Mouse (Mus musculus): ENCODE results near the gene Wdr27. TPM values are rescaled to one million over a fixed set of nuclear protein-coding genes. Genes with fewer than 3 reads are reported as not detected.

The Wdr27 gene
- total RNA-seq, 2 experiments from 2014 or later, result 1.2 to 2.4 TPM

- DNase-seq (ENCODE audit: extremely low spot score in 1 of 2, low spot score in 1 of 2), result no peak
These were observed 95.2 kb downstream of the Wdr27 start for GRCm38 (mm10) chr17:14847709-14848108.

- DNase-seq (ENCODE audit: extremely low spot score in 1 of 2, low spot score in 1 of 2), result no peak
These were observed 96.1 kb downstream of the Wdr27 start for GRCm38 (mm10) chr17:14846880-14847279.

- no peak for DNase-seq (ENCODE audit: extremely low spot score in 1 of 2, low spot score in 1 of 2)
These were observed 116.2 kb downstream of the Wdr27 start for GRCm38 (mm10) chr17:14826715-14827295.

GRCm38 (mm10) chr17:14824938-14825337 lies 118.0 kb downstream of the Wdr27 start:
- no peak for DNase-seq (ENCODE audit: extremely low spot score in 1 of 2, low spot score in 1 of 2)

- no peak for DNase-seq (ENCODE audit: extremely low spot score in 1 of 2, low spot score in 1 of 2)
These were observed 125.0 kb downstream of the Wdr27 start for GRCm38 (mm10) chr17:14817975-14818374.

- DNase-seq (ENCODE audit: extremely low spot score in 1 of 2, low spot score in 1 of 2), result no peak
These were observed 126.9 kb downstream of the Wdr27 start for GRCm38 (mm10) chr17:14816107-14816506.

- DNase-seq (ENCODE audit: extremely low spot score in 1 of 2, low spot score in 1 of 2), result no peak
These were observed 127.7 kb downstream of the Wdr27 start for GRCm38 (mm10) chr17:14815304-14815703.

- no peak for DNase-seq (ENCODE audit: extremely low spot score in 1 of 2, low spot score in 1 of 2)
These were observed 130.3 kb downstream of the Wdr27 start for GRCm38 (mm10) chr17:14812631-14813030.

- no peak for DNase-seq (ENCODE audit: extremely low spot score in 1 of 2, low spot score in 1 of 2)
These were observed 130.9 kb downstream of the Wdr27 start for GRCm38 (mm10) chr17:14812033-14812432.

GRCm38 (mm10) chr17:14806808-14807207 lies 136.2 kb downstream of the Wdr27 start:
- DNase-seq (ENCODE audit: extremely low spot score in 1 of 2, low spot score in 1 of 2), result no peak

- DNase-seq (ENCODE audit: extremely low spot score in 1 of 2, low spot score in 1 of 2), result no peak
These were observed 143.7 kb downstream of the Wdr27 start for GRCm38 (mm10) chr17:14799243-14799642.

- no peak for DNase-seq (ENCODE audit: extremely low spot score in 1 of 2, low spot score in 1 of 2)
These were observed 147.9 kb downstream of the Wdr27 start for GRCm38 (mm10) chr17:14795074-14795473.

- DNase-seq (ENCODE audit: extremely low spot score in 1 of 2, low spot score in 1 of 2), result no peak
These were observed 163.6 kb downstream of the Wdr27 start for GRCm38 (mm10) chr17:14779356-14779755.

- no peak for DNase-seq (ENCODE audit: extremely low spot score in 1 of 2, low spot score in 1 of 2)
These were observed 171.6 kb downstream of the Wdr27 start for GRCm38 (mm10) chr17:14771339-14771738.

GRCm38 (mm10) chr17:14770377-14770776 lies 172.6 kb downstream of the Wdr27 start:
- no peak for DNase-seq (ENCODE audit: extremely low spot score in 1 of 2, low spot score in 1 of 2)

Other genes with a start within 250 kb of the Wdr27 start
- gene Thbs2, start 248.9 kb downstream of the Wdr27 start, total RNA-seq (2021), result 1 to 10 TPM; 3.2 to 3.5 TPM
- 10 to 100 TPM; 14.7 to 16.8 TPM for gene 1600012H06Rik, start within 50 bp of the Wdr27 start, total RNA-seq (2021)
- gene Phf10, start 18.1 kb upstream of the Wdr27 start, total RNA-seq (2021), result 10 to 100 TPM; 57.4 to 62.0 TPM
- 1 to 10 TPM; 4.6 to 8.1 TPM for gene 9030025P20Rik, start 35.3 kb upstream of the Wdr27 start, total RNA-seq (2021)
- not detected for gene Gm3417, start 35.6 kb upstream of the Wdr27 start, total RNA-seq (2021)
- 1 to 10 TPM; 2.1 to 3.8 TPM for gene Gm3435, start 67.0 kb upstream of the Wdr27 start, total RNA-seq (2021)
- 10 to 100 TPM; 44.9 to 72.4 TPM for gene Ermard, start 98.0 kb upstream of the Wdr27 start, total RNA-seq (2021)
- gene Tcte3, start 98.3 kb upstream of the Wdr27 start, total RNA-seq (2021), result 1 to 10 TPM in 1 of 2 experiments, not detected in 1; 1.1 TPM
- gene Gm3448, start 98.4 kb upstream of the Wdr27 start, total RNA-seq (2021), result 10 to 100 TPM in 1 of 2 experiments, 1 to 10 TPM in 1; 6.8 to 10.5 TPM

Measured in layer of hippocampus, postnatal 25 days (tissue).